Mouse (Mus musculus) intestine, embryonic 16.5 days (tissue): ENCODE measurements around the gene Prdm1. TPM values are rescaled to one million over a fixed set of nuclear protein-coding genes. Genes with fewer than 3 reads are reported as not detected.
A peak's percentile ranks its signal among the peaks of the same experiment; 100 is the strongest.

Experiments used
- ATAC-seq: fragments of 200-750 bp; cut with Nextera tagmentation; 2 replicates; pipeline ENCODE4 v1.8.0; 2017; ENCODE audit warnings: moderate TSS enrichment, moderate library complexity
- H3K27ac ChIP-seq: fragments of 300-500 bp; sonication (generic); 2 replicates; pipeline ENCODE4 v1.5.1; 2014; ENCODE audit warnings: mild to moderate bottlenecking, low read length
- H3K27me3 ChIP-seq: fragments of 300-500 bp; sonication (generic); replicated peaks from 2 replicates; pipeline ENCODE4 v1.6.1; 2014; ENCODE audit warnings: low read length, control low read depth, mixed read lengths; ENCODE audit not compliant: control insufficient read depth, insufficient read depth
- H3K36me3 ChIP-seq: fragments of 300-500 bp; sonication (generic); 2 replicates; pipeline ENCODE4 v1.6.1; 2014; ENCODE audit warnings: low read length, control low read depth; ENCODE audit not compliant: control insufficient read depth, insufficient read depth
- H3K4me1 ChIP-seq: fragments of 300-500 bp; sonication (generic); 2 replicates; pipeline ENCODE4 v1.6.1; 2014; ENCODE audit warnings: low read length, control low read depth, mixed read lengths; ENCODE audit not compliant: control insufficient read depth, insufficient read depth
- H3K4me2 ChIP-seq: fragments of 300-500 bp; sonication (generic); 2 replicates; pipeline ENCODE4 v1.6.1; 2014; ENCODE audit warnings: low read depth, low read length, control low read depth
- H3K4me3 ChIP-seq: fragments of 300-500 bp; sonication (generic); 2 replicates; pipeline ENCODE4 v1.5.1; 2014; ENCODE audit warnings: mild to moderate bottlenecking, low read length
- H3K9ac ChIP-seq: fragments of 300-500 bp; sonication (generic); 2 replicates; pipeline ENCODE4 v1.6.1; 2014; ENCODE audit warnings: low read depth, low read length
- H3K9me3 ChIP-seq: fragments of 300-500 bp; sonication (generic); 2 replicates; pipeline ENCODE4 v1.6.1; 2016; ENCODE audit warnings: low read length, control low read depth; ENCODE audit not compliant: control insufficient read depth
- WGBS: fragments of 180-500 bp; shearing (Covaris S2); extraction: QIAGEN DNeasy Blood & Tissue Kit; methylation state at CpG from one replicate; pipeline ENCODE4 v1.1.7; 2014; 5-methylcytosine and 5-hydroxymethylcytosine counted together
- polyA plus RNA-seq: library from polyadenylated mRNA; unstranded; fragments of >200 nt; fragmentation: Nextera tagmentation; extraction: Ambion mirVana; gene quantifications from 2 replicates; pipeline ENCODE4 v1.2.1, GENCODE M21; 2015

The Prdm1 gene
- polyA plus RNA-seq, 1 experiment from 2014 or later = 22.1 TPM

DNA sequence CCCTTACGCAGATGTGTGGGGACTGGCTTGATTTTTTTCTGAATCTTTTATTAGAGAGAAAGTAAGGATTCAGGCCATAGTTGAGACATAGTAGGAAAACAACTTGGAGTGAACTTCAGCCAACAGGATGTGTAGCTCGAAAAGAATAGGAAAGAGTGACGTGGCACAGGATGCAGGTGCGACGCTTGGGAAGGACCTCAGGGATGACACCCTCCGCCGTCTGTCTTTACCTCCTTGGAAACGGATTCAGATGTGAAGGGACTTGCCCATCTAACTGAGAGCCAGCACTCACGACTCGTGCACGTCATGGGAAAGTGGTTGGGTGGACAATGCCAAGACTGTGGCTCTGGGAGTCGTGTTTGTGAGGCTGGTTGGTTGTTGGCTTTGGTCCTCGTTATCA, 25.4 kb downstream of the Prdm1 start:
- Histone ChIP-seq H3K27ac (no peak overlapping the region), H3K4me3 (no peak overlapping the region), H3K9ac (no peak overlapping the region), H3K27me3 (no peaks in the 10 kb centered on the region), H3K36me3 (no peaks in the 10 kb centered on the region), H3K4me2 (no peak overlapping the region), H3K9me3 (no peaks in the 10 kb centered on the region), H3K4me1 (peaks cover 12% of the 10 kb centered on the region)
- no peak for ATAC-seq
- WGBS = 81% methylated on average over 13 of the region's 13 CpGs

DNA sequence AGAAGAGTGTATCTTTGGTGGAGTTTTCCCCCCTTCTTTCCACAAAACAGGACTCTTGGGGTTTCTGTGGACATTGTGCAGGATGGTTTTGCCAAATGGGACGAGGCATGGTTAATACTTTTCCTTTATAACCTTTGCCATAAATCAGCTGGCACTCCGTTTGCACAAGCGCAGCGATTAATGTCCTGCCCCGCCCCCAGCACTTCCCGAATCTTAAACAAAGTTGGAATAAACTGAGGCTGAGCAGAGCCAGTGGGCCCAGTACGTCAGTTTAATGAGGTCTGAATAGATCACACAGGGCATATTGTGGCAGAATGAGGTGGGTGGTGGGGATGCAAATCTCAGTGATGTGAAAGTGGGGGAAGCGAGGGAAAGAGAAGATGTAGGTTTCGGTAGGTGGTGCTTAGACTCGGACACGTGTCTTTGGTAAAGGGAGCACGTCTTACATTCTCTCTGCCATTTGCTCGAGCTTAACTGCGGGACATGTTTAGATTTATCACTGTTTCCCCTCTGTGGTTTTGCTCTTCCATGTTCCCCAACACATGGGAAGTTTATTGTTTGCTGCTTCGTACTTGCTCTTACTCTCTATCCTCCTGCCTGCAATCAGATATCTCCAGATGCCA, 28.3 kb downstream of the Prdm1 start:
- H3K4me2 ChIP-seq = peak overlapping the region; percentile 13
- H3K4me1 ChIP-seq = peaks cover 9% of the 10 kb centered on the region
- ATAC-seq = peak; percentile 31; the same call in 1 of the 2 replicates
- no peak overlapping the region for H3K4me3 ChIP-seq
- no peaks in the 10 kb centered on the region for H3K9me3 ChIP-seq
- H3K27ac ChIP-seq = peak overlapping the region; percentile 7; the same call in 1 of the 2 replicates
- no peak overlapping the region for H3K9ac ChIP-seq
- no peaks in the 10 kb centered on the region for H3K36me3 ChIP-seq
- H3K27me3 ChIP-seq = no peaks in the 10 kb centered on the region
- 29% methylated on average over 15 of the region's 15 CpGs for WGBS

DNA sequence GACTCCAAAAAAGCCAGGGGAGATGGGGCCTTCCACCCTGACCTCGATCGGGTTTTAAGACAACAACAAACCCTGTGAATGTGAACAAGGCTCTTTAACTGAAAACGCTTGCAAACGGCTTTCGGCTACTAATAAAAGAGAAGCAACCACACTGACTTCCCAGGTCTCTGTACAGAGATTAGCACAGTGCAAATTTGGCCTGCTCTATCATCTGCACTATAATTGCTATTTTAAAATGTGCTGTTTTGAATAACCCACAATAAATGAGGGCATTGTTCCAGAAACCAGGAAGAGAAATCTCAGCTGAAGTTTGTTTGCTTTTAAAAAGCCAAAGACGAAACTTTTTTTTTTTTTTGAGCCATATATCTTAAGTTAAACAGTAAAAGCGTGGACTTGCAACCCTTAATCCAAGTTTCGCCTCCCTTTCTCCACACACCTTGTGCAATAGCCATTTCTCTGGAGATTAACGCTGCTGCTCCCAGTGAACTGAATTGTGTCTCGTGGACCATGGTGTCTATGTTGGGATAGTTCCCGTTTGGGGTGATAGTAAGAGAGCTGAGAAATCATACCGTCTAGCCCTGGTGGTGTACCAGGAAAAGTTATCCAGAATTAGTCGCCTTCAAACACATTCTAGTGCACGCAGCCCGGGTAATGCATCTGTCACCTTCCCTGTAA, 34.3 kb downstream of the Prdm1 start:
- H3K4me3 ChIP-seq = no peak overlapping the region
- H3K27me3 ChIP-seq = no peaks in the 10 kb centered on the region
- peaks cover 14% of the 10 kb centered on the region for H3K4me1 ChIP-seq
- peak overlapping the region; percentile 0; the same call in 1 of the 2 replicates for H3K4me2 ChIP-seq
- no peaks in the 10 kb centered on the region for H3K9me3 ChIP-seq
- peak overlapping the region; percentile 87 for H3K27ac ChIP-seq
- no peaks in the 10 kb centered on the region for H3K36me3 ChIP-seq
- 48% methylated on average over 15 of the region's 15 CpGs for WGBS
- H3K9ac ChIP-seq = 0 out of 2 replicates have a peak overlapping the region, but pooled peaks have one; percentile 14
- ATAC-seq = peak; percentile 71

DNA sequence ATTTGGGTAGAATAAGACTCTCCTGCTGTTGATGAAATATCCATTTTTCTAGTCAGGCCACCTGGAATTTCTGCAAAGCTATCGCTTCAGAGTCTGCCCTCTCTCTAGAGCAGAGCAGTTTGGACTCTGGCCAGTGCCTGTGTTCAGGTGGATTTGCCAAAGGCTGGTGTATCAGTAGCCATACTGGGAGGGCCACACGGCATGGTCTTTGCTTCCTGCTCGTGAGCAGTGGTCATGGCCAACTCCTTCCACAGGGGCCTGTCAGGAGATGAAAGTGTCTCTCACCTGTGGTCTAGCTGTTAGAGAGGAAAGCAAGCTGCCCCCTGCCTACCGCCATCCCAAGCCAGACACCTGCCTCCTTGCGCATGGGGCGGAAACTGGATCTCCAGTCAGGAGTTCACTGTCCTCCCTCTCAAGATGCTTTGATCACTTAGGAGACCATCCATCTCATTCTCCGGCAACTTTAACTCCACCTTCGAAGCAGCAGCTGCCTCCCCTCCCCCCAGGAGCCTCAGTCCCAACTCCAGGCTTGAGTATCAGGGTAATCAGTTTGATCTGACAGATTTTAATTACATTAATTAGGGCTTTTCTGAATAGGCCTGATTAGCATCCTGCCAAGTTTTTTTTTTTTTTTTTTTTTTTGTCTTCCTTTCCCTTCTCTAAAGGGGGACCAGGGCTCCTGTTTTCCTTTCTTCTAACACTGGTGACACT, 35.3 kb downstream of the Prdm1 start:
- Histone ChIP-seq H3K9ac (0 out of 2 replicates have a peak overlapping the region, but pooled peaks have one; percentile 14), H3K27ac (peak overlapping the region; percentile 67)

DNA sequence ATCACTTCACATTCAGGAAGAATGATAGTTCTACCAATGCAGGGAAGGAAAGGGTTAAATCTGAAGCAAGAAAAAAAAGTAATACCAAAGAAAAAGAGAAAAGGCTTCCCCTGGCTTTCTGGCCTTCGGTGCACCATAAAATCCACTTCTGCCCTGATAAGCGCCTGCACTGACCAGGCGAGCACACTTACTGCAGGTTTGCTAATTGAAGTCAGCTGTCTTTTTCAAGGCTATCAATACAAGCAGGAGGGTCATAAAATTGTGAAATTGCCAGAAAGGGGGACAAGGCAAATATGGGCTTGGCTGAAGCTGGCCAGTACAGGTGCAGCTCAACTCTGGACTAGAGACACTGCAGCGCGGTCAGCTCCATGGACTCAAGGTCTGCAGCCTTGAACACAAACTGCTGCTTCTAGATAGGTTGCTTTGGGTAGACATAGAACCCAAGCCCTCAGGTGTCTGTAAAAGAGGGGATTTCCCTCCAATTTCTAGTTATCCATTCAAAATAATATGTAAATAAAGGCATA, 37.3 kb downstream of the Prdm1 start:
- H3K4me1 ChIP-seq = peaks cover 14% of the 10 kb centered on the region
- peak overlapping the region; percentile 69 for H3K27ac ChIP-seq
- ATAC-seq = peak; percentile 80
- H3K4me2 ChIP-seq = no peak overlapping the region
- H3K27me3 ChIP-seq = no peaks in the 10 kb centered on the region
- no peak overlapping the region for H3K9ac ChIP-seq
- WGBS = 56% methylated on average over 5 of the region's 5 CpGs
- no peaks in the 10 kb centered on the region for H3K9me3 ChIP-seq
- no peak overlapping the region for H3K4me3 ChIP-seq
- no peaks in the 10 kb centered on the region for H3K36me3 ChIP-seq

More for the DNA sequence above, 35.3 kb downstream of the Prdm1 start:
- Histone ChIP-seq H3K4me3 (no peak overlapping the region), H3K9me3 (no peaks in the 10 kb centered on the region), H3K4me2 (no peak overlapping the region), H3K36me3 (no peaks in the 10 kb centered on the region), H3K4me1 (peaks cover 14% of the 10 kb centered on the region), H3K27me3 (no peaks in the 10 kb centered on the region)
- WGBS = 53% methylated on average over 8 of the region's 8 CpGs
- peak; percentile 34; the same call in 1 of the 2 replicates for ATAC-seq

DNA sequence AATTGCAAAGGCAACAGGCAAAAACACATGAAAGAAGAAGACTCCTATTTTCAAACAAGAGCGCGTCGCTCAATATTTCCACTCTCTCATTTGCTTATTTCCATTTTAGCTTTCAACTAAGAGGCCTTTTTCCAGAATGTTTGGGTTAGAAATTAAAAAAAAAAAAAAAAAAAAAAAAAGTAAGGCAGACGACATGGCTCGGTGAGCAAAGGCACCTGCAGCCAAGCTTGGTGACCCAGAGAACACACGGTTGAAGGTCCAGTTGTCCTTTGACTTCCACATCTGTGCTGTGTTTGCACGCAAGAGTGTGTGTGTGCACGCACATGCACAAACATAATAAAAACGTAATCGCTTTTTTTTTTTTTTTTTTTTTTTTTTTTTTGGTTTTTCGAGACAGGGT, 41.2 kb downstream of the Prdm1 start:
- H3K9ac ChIP-seq = no peak overlapping the region
- H3K9me3 ChIP-seq = no peaks in the 10 kb centered on the region
- H3K27me3 ChIP-seq = no peaks in the 10 kb centered on the region
- H3K27ac ChIP-seq = no peak overlapping the region
- ATAC-seq = no peak
- H3K36me3 ChIP-seq = no peaks in the 10 kb centered on the region
- H3K4me2 ChIP-seq = no peak overlapping the region
- H3K4me1 ChIP-seq = peaks cover 14% of the 10 kb centered on the region; the same call in 1 of the 2 replicates
- 79% methylated on average over 10 of the region's 11 CpGs for WGBS
- H3K4me3 ChIP-seq = no peak overlapping the region

DNA sequence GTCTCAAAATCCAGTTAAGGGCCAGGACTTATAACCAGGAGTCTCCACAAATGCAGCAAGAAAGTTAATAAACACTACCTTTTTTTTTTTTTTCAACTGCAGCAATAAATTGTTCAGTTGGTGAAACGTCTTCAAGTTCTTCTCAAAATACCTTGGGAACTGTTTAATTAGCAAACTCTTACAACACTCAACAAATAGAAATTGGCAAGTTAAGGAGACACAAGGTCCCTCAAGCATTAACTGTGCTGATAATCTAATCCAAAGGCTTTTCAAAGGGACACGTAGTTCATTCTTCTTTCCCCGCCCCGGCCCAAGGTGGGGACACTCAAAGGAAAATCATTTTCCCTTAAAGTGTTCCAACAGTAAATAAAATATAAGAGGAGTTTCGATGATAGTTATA, 44.2 kb downstream of the Prdm1 start:
- no peak for ATAC-seq
- Histone ChIP-seq H3K4me3 (no peak overlapping the region), H3K4me1 (peaks cover 4% of the 10 kb centered on the region; the same call in 1 of the 2 replicates), H3K9me3 (no peaks in the 10 kb centered on the region), H3K9ac (0 out of 2 replicates have a peak overlapping the region, but pooled peaks have one; percentile 25), H3K36me3 (no peaks in the 10 kb centered on the region), H3K27me3 (no peaks in the 10 kb centered on the region), H3K27ac (peak overlapping the region; percentile 74; the same call in 1 of the 2 replicates), H3K4me2 (no peak overlapping the region)
- 55% methylated on average over 5 of the region's 5 CpGs for WGBS

DNA sequence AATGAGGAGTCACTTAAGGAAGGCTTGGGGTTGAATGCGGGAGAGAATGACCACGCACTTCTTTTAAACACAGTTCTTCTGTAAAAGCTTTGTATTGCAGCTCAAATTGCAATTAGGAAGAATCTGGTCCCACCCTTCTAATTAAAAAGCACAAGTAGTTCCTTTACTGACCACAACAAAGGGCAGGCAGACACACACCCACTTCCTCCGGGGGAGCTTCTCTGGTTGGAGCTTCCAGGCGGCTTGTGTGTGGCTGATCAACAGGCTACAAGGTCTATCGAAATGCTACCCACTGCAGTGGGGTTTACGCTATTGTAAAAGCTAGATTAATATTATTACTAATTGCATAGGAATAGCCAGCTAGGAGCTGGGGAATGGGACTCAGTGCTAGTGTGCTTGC, 45.2 kb downstream of the Prdm1 start:
- WGBS = 75% methylated on average over 6 of the region's 6 CpGs
- peak overlapping the region; percentile 38 for H3K27ac ChIP-seq
- no peak for ATAC-seq

DNA sequence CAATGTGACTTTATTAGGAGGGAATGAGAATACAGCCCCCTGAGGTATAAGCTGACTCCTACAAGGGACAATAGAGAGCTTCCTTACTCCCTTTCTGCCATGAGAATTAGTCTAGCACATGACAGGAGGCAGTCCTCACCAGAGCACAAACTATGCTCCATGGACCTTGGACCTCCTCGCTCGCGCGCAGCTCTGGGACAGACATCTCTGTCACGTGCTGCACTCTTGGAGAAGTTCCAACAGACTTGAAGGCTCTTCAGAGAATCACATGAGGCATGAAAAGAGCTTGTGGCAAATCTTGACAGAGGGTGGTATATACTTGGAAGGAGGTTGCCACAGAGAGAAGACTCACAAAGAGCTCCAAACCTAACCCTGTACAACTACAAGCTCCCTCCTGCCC, 46.9 kb downstream of the Prdm1 start:
- Histone ChIP-seq H3K4me3 (no peak overlapping the region), H3K36me3 (no peaks in the 10 kb centered on the region), H3K9ac (no peak overlapping the region), H3K4me1 (peaks cover 19% of the 10 kb centered on the region), H3K4me2 (no peak overlapping the region), H3K27me3 (no peaks in the 10 kb centered on the region), H3K27ac (peak overlapping the region; percentile 80), H3K9me3 (no peaks in the 10 kb centered on the region)
- ATAC-seq = peak; percentile 87
- WGBS = 58% methylated on average over 5 of the region's 5 CpGs

More for the DNA sequence above, 45.2 kb downstream of the Prdm1 start:
- Histone ChIP-seq H3K4me1 (peaks cover 8% of the 10 kb centered on the region), H3K4me2 (no peak overlapping the region), H3K4me3 (no peak overlapping the region), H3K9me3 (no peaks in the 10 kb centered on the region), H3K36me3 (no peaks in the 10 kb centered on the region), H3K9ac (no peak overlapping the region), H3K27me3 (no peaks in the 10 kb centered on the region)
